In the genomic region with DNA sequence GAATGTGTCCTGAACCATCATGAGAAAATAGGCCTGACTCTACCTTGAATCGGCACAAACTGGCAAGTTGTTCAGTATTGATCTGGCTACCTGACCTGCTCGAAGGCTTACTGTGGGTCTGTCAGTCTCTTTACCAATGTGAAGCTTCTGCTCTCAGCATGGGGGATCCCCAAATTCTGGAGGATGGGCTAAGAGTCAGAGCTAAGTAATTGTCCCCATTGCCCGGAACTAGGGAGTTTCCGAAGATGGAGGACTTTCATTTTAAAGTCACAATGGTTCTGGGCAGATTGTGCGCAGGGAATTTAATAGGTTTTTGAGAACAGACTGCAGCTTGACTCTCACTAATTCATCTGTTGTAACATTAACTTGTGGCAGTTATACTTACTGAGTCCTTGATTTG, we compare ENCODE assay signal across 21 mouse cellular contexts. TPM values are rescaled to one million over a fixed set of nuclear protein-coding genes. Genes with fewer than 3 reads are reported as not detected.
DNase-seq lines count a peak whose midpoint lies in the region; ATAC-seq and TF ChIP-seq lines count a peak whose summit lies in the region.
"Had no signal": no experiment of that assay in that cellular context is flagged by ENCODE, and none has a peak within 500 bp of the region (broad histone marks: within the 10 kb centered on the region; RNA-seq: fewer than 3 reads in every experiment).

No protein-coding gene starts in this region.

- no peaks in the 10 kb centered on the region for H3K4me1 ChIP-seq in forebrain, postnatal 0 days (ENCODE audit: insufficient read depth)
- H3K4me1 ChIP-seq in forebrain, embryonic 10.5 days = peaks cover 2% of the 10 kb centered on the region
- H3K4me1 ChIP-seq in lung, embryonic 16.5 days (replicated peaks; ENCODE audit: control insufficient read depth, insufficient read depth, low read length) = peaks cover 3% of the 10 kb centered on the region; the same call in 1 of the 2 replicates
- peaks cover 16% of the 10 kb centered on the region for H3K4me1 ChIP-seq in intestine, embryonic 16.5 days (ENCODE audit: control insufficient read depth, insufficient read depth, low read length)
- no peaks in the 10 kb centered on the region for H3K4me1 ChIP-seq in liver, embryonic 12.5 days
- H3K4me1 ChIP-seq: hindbrain, embryonic 12.5 days; neural tube, embryonic 13.5 days had no signal

- WGBS in forebrain, postnatal 0 days = 74% methylated on average over 5 of the region's 5 CpGs
- WGBS in forebrain, embryonic 10.5 days = 84% methylated on average over 5 of the region's 5 CpGs
- 73% methylated on average over 5 of the region's 5 CpGs for WGBS in lung, embryonic 16.5 days
- WGBS in intestine, embryonic 16.5 days = 69% methylated on average over 5 of the region's 5 CpGs
- 82% methylated on average over 5 of the region's 5 CpGs for WGBS in liver, embryonic 12.5 days (ENCODE audit: insufficient replicate concordance)

- H3K36me3 ChIP-seq in forebrain, postnatal 0 days (ENCODE audit: insufficient read depth) = no peaks in the 10 kb centered on the region
- no peaks in the 10 kb centered on the region for H3K36me3 ChIP-seq in forebrain, embryonic 10.5 days (replicated peaks)
- no peaks in the 10 kb centered on the region for H3K36me3 ChIP-seq in lung, embryonic 16.5 days (ENCODE audit: control insufficient read depth, insufficient read depth, low read length)
- no peaks in the 10 kb centered on the region for H3K36me3 ChIP-seq in intestine, embryonic 16.5 days (ENCODE audit: control insufficient read depth, insufficient read depth, low read length)
- H3K36me3 ChIP-seq in liver, embryonic 12.5 days = no peaks in the 10 kb centered on the region
- H3K36me3 ChIP-seq: heart, embryonic 12.5 days; hindbrain, embryonic 12.5 days; neural tube, embryonic 13.5 days had no signal

- TF ChIP-seq CTCF in forebrain, postnatal 0 days (IDR thresholded peaks at IDR 0.05; ENCODE audit: low read depth) = no peak

- no peaks in the 10 kb centered on the region for H3K27me3 ChIP-seq in forebrain, postnatal 0 days (ENCODE audit: insufficient read depth, low read length)
- H3K27me3 ChIP-seq in forebrain, embryonic 10.5 days (ENCODE audit: poor library complexity, severe bottlenecking) = no peaks in the 10 kb centered on the region
- H3K27me3 ChIP-seq in lung, embryonic 16.5 days (ENCODE audit: control insufficient read depth, insufficient read depth, low read depth, low read length) = no peaks in the 10 kb centered on the region
- H3K27me3 ChIP-seq in intestine, embryonic 16.5 days (replicated peaks; ENCODE audit: control insufficient read depth, insufficient read depth, low read length) = no peaks in the 10 kb centered on the region
- no peaks in the 10 kb centered on the region for H3K27me3 ChIP-seq in liver, embryonic 12.5 days (replicated peaks)
- H3K27me3 ChIP-seq: heart, embryonic 12.5 days; hindbrain, embryonic 12.5 days; neural tube, embryonic 13.5 days had no signal

- H3K9me3 ChIP-seq in forebrain, postnatal 0 days (ENCODE audit: low read length) = no peaks in the 10 kb centered on the region
- H3K9me3 ChIP-seq in forebrain, embryonic 10.5 days = no peaks in the 10 kb centered on the region
- H3K9me3 ChIP-seq in lung, embryonic 16.5 days (ENCODE audit: control insufficient read depth, low read length) = no peaks in the 10 kb centered on the region
- no peaks in the 10 kb centered on the region for H3K9me3 ChIP-seq in intestine, embryonic 16.5 days (ENCODE audit: control insufficient read depth, low read length)
- H3K9me3 ChIP-seq in liver, embryonic 12.5 days (replicated peaks) = no peaks in the 10 kb centered on the region
- H3K9me3 ChIP-seq: heart, embryonic 12.5 days; hindbrain, embryonic 12.5 days; neural tube, embryonic 13.5 days had no signal

- no peak overlapping the region for H3K9ac ChIP-seq in forebrain, postnatal 0 days
- no peak overlapping the region for H3K9ac ChIP-seq in lung, embryonic 16.5 days (ENCODE audit: low read length)
- no peak overlapping the region for H3K9ac ChIP-seq in intestine, embryonic 16.5 days (ENCODE audit: low read depth, low read length)
- H3K9ac ChIP-seq in liver, embryonic 12.5 days = no peak overlapping the region
- H3K9ac ChIP-seq: heart, embryonic 12.5 days; hindbrain, embryonic 12.5 days; neural tube, embryonic 13.5 days had no signal

- H3K4me3 ChIP-seq in forebrain, postnatal 0 days (ENCODE audit: low read depth, low read length) = no peak overlapping the region
- no peak overlapping the region for H3K4me3 ChIP-seq in forebrain, embryonic 10.5 days
- no peak overlapping the region for H3K4me3 ChIP-seq in lung, embryonic 16.5 days (ENCODE audit: low read length)
- no peak overlapping the region for H3K4me3 ChIP-seq in intestine, embryonic 16.5 days (ENCODE audit: low read length)
- no peak overlapping the region for H3K4me3 ChIP-seq in liver, embryonic 12.5 days
- H3K4me3 ChIP-seq: heart, embryonic 12.5 days; hindbrain, embryonic 12.5 days; left cerebral cortex, adult 2 months; neural tube, embryonic 13.5 days had no signal

- ATAC-seq in forebrain, postnatal 0 days = peak; percentile 6; the same call in 1 of the 2 replicates
- no peak; the same call in 1 of the 2 replicates for ATAC-seq in lung, embryonic 16.5 days (ENCODE audit: low read depth)
- no peak for ATAC-seq in intestine, embryonic 16.5 days
- no peak for ATAC-seq in liver, embryonic 12.5 days
- ATAC-seq: forebrain, embryonic 16.5 days had no signal

- no peak for DNase-seq in forebrain, postnatal 0 days
- no peak for DNase-seq in forebrain, embryonic 10.5 days (ENCODE audit: extremely low spot score, low spot score)
- DNase-seq in lung, postnatal 14 days = no peak
- DNase-seq in frontal cortex, postnatal 36 days (ENCODE audit: low spot score in 2 of 2) = no peak
- DNase-seq: adrenal gland, adult 2 months; heart, postnatal 14 days; kidney, adult 11 months; layer of hippocampus, adult 9-11 months; left cerebral cortex, postnatal 4 days; lung, adult 18-20 months; midbrain, embryonic 14.5 days; spleen, adult 18-20 months; thymus, postnatal 25 days had no signal

- no peak overlapping the region for H3K4me2 ChIP-seq in forebrain, postnatal 0 days (ENCODE audit: low read depth)
- no peak overlapping the region for H3K4me2 ChIP-seq in lung, embryonic 16.5 days (ENCODE audit: low read depth, low read length)
- H3K4me2 ChIP-seq in intestine, embryonic 16.5 days (ENCODE audit: low read depth, low read length) = no peak overlapping the region
- no peak overlapping the region for H3K4me2 ChIP-seq in liver, embryonic 12.5 days
- H3K4me2 ChIP-seq: heart, embryonic 12.5 days; hindbrain, embryonic 12.5 days; neural tube, embryonic 13.5 days had no signal

- no peak overlapping the region for H3K27ac ChIP-seq in forebrain, postnatal 0 days (ENCODE audit: low read depth, low read length)
- no peak overlapping the region for H3K27ac ChIP-seq in forebrain, embryonic 10.5 days
- H3K27ac ChIP-seq in lung, embryonic 16.5 days (ENCODE audit: low read length) = peak overlapping the region; percentile 67; the same call in 1 of the 2 replicates
- H3K27ac ChIP-seq in intestine, embryonic 16.5 days (ENCODE audit: low read length) = peak overlapping the region; percentile 74
- no peak overlapping the region for H3K27ac ChIP-seq in liver, embryonic 12.5 days
- H3K27ac ChIP-seq: hindbrain, embryonic 12.5 days; left cerebral cortex, adult 2 months; neural tube, embryonic 13.5 days had no signal

RNA-seq across cellular contexts. Expression of a gene that starts 56.9 kb away (rescaled TPM):
- 0.54 and 1.6 TPM in 2 replicates for total RNA-seq in forebrain, postnatal 0 days (2014; rRNA removed)
- 1.0 and 2.5 TPM in 2 replicates for polyA plus RNA-seq in forebrain, postnatal 0 days (2015; fragmentation: Nextera tagmentation; extraction: Ambion mirVana)
- 1.3 and 1.6 TPM in 2 replicates for polyA plus RNA-seq in forebrain, embryonic 10.5 days (2016; fragmentation: Nextera tagmentation; extraction: Ambion mirVana)
- 9.1 and 12.1 TPM in 2 replicates for polyA plus RNA-seq in lung, embryonic 16.5 days (2015; fragmentation: Nextera tagmentation; extraction: Ambion mirVana)
- 27.8 and 29.5 TPM in 2 replicates for polyA plus RNA-seq in intestine, embryonic 16.5 days (2015; fragmentation: Nextera tagmentation; extraction: Ambion mirVana)
- 0.89 and 0.96 TPM in 2 replicates for polyA plus RNA-seq in liver, embryonic 12.5 days (2016; fragmentation: Nextera tagmentation; extraction: Ambion mirVana)

Comparison
In these comparisons a context has a peak if more than half of its experiments do, and no peak if none do; other contexts are left out.
1. H3K27ac ChIP-seq: peak in lung, embryonic 16.5 days (single experiment) and intestine, embryonic 16.5 days (single experiment); none in forebrain, postnatal 0 days (single experiment), forebrain, embryonic 10.5 days (single experiment) and liver, embryonic 12.5 days (single experiment).